Comparison of ENCODE assay signal across 8 mouse cellular contexts in genomic region chr15:85610618-85611218, GRCm38 (mm10). TPM values are rescaled to one million over a fixed set of nuclear protein-coding genes. Genes with fewer than 3 reads are reported as not detected.
DNase-seq lines count a peak whose midpoint lies in the region; ATAC-seq and TF ChIP-seq lines count a peak whose summit lies in the region.

No protein-coding gene starts in this region.

- no peak for TF ChIP-seq POLR2A in bone marrow, adult 2 months (IDR thresholded peaks at IDR 0.05; ENCODE audit: borderline replicate concordance, control insufficient read depth, low read depth, low read length)

- H3K27me3 ChIP-seq in embryonic facial prominence, embryonic 15.5 days: peaks cover 4% of the 10 kb centered on the region; the same call in 1 of the 2 replicates
- peaks cover 45% of the 10 kb centered on the region for H3K27me3 ChIP-seq in heart, embryonic 10.5 days (ENCODE audit: insufficient read depth, poor library complexity, severe bottlenecking)
- H3K27me3 ChIP-seq in kidney, embryonic 15.5 days: peaks cover 10% of the 10 kb centered on the region; the same call in 1 of the 2 replicates
- H3K27me3 ChIP-seq in liver, embryonic 12.5 days (replicated peaks): peaks cover 22% of the 10 kb centered on the region
- no peaks in the 10 kb centered on the region for H3K27me3 ChIP-seq in stomach, embryonic 15.5 days (replicated peaks)

- 0 out of 2 replicates have a peak overlapping the region, but pooled peaks have one; percentile 0 for H3K9ac ChIP-seq in embryonic facial prominence, embryonic 15.5 days
- 0 out of 2 replicates have a peak overlapping the region, but pooled peaks have one; percentile 18 for H3K9ac ChIP-seq in kidney, embryonic 15.5 days
- no peak overlapping the region for H3K9ac ChIP-seq in liver, embryonic 12.5 days
- H3K9ac ChIP-seq in stomach, embryonic 15.5 days: no peak overlapping the region

- DNase-seq in A20 (ENCODE audit: low read depth, low spot score): peak; percentile 66
- DNase-seq in heart, embryonic 10.5 days (ENCODE audit: low spot score): peak; percentile 86
- peak; percentile 65 for DNase-seq in neural tube, embryonic 10.5 days (ENCODE audit: extremely low spot score, low spot score)

- H3K4me2 ChIP-seq in embryonic facial prominence, embryonic 15.5 days (replicated peaks): no peak overlapping the region
- H3K4me2 ChIP-seq in kidney, embryonic 15.5 days: no peak overlapping the region
- H3K4me2 ChIP-seq in liver, embryonic 12.5 days: no peak overlapping the region
- H3K4me2 ChIP-seq in stomach, embryonic 15.5 days: no peak overlapping the region

- H3K27ac ChIP-seq in bone marrow, adult 2 months (ENCODE audit: control insufficient read depth, insufficient read depth, low read depth, low read length, poor library complexity): no peak overlapping the region
- H3K27ac ChIP-seq in embryonic facial prominence, embryonic 15.5 days (replicated peaks): peak overlapping the region; percentile 79
- peak overlapping the region; percentile 63; the same call in 1 of the 2 replicates for H3K27ac ChIP-seq in heart, embryonic 10.5 days
- H3K27ac ChIP-seq in kidney, embryonic 15.5 days: peak overlapping the region; percentile 89
- peak overlapping the region; percentile 23; the same call in 1 of the 2 replicates for H3K27ac ChIP-seq in liver, embryonic 12.5 days
- H3K27ac ChIP-seq in stomach, embryonic 15.5 days: peak overlapping the region; percentile 85

- H3K4me3 ChIP-seq in bone marrow, adult 2 months (replicated peaks; ENCODE audit: control insufficient read depth, low read depth, low read length): no peak overlapping the region
- no peak overlapping the region for H3K4me3 ChIP-seq in embryonic facial prominence, embryonic 15.5 days (replicated peaks)
- no peak overlapping the region for H3K4me3 ChIP-seq in heart, embryonic 10.5 days
- no peak overlapping the region for H3K4me3 ChIP-seq in kidney, embryonic 15.5 days (replicated peaks)
- no peak overlapping the region for H3K4me3 ChIP-seq in liver, embryonic 12.5 days
- no peak overlapping the region for H3K4me3 ChIP-seq in stomach, embryonic 15.5 days (replicated peaks)

- 4% methylated on average over 8 of the region's 8 CpGs for WGBS in bone marrow, adult 2 months
- 44% methylated on average over 8 of the region's 8 CpGs for WGBS in embryonic facial prominence, embryonic 15.5 days
- WGBS in heart, embryonic 10.5 days: 63% methylated on average over 8 of the region's 8 CpGs
- 10% methylated on average over 8 of the region's 8 CpGs for WGBS in kidney, embryonic 15.5 days
- WGBS in liver, embryonic 12.5 days (ENCODE audit: insufficient replicate concordance): 51% methylated on average over 8 of the region's 8 CpGs
- WGBS in stomach, embryonic 15.5 days: 21% methylated on average over 8 of the region's 8 CpGs

- H3K4me1 ChIP-seq in bone marrow, adult 2 months (ENCODE audit: control insufficient read depth, insufficient read depth, low read length): no peaks in the 10 kb centered on the region; the same call in 1 of the 2 replicates
- peaks cover 45% of the 10 kb centered on the region for H3K4me1 ChIP-seq in embryonic facial prominence, embryonic 15.5 days
- H3K4me1 ChIP-seq in heart, embryonic 10.5 days: peaks cover 30% of the 10 kb centered on the region
- peaks cover 60% of the 10 kb centered on the region for H3K4me1 ChIP-seq in kidney, embryonic 15.5 days
- 0 out of 2 replicates have a peak, but pooled peaks cover 7% of the 10 kb centered on the region for H3K4me1 ChIP-seq in liver, embryonic 12.5 days
- H3K4me1 ChIP-seq in stomach, embryonic 15.5 days: peaks cover 30% of the 10 kb centered on the region

- no peaks in the 10 kb centered on the region for H3K9me3 ChIP-seq in embryonic facial prominence, embryonic 15.5 days (replicated peaks)
- peaks cover 3% of the 10 kb centered on the region; the same call in 1 of the 2 replicates for H3K9me3 ChIP-seq in heart, embryonic 10.5 days
- H3K9me3 ChIP-seq in kidney, embryonic 15.5 days (replicated peaks): no peaks in the 10 kb centered on the region
- H3K9me3 ChIP-seq in liver, embryonic 12.5 days (replicated peaks): 0 out of 2 replicates have a peak, but pooled peaks cover 3% of the 10 kb centered on the region
- no peaks in the 10 kb centered on the region for H3K9me3 ChIP-seq in stomach, embryonic 15.5 days

- peak; percentile 98 for TF ChIP-seq CTCF in bone marrow, adult 2 months (IDR thresholded peaks at IDR 0.05; ENCODE audit: control insufficient read depth, insufficient read depth, low read length)

- ATAC-seq in embryonic facial prominence, embryonic 15.5 days (ENCODE audit: insufficient number of reproducible peaks, low FRiP score, low TSS enrichment, low read depth): peak; percentile 81
- peak; percentile 91 for ATAC-seq in kidney, embryonic 15.5 days (replicated peaks; ENCODE audit: low FRiP score)
- no peak for ATAC-seq in liver, embryonic 12.5 days
- peak; percentile 81 for ATAC-seq in stomach, embryonic 15.5 days (ENCODE audit: insufficient read depth, low FRiP score, low read depth)

- no peaks in the 10 kb centered on the region for H3K36me3 ChIP-seq in embryonic facial prominence, embryonic 15.5 days
- no peaks in the 10 kb centered on the region for H3K36me3 ChIP-seq in heart, embryonic 10.5 days
- no peaks in the 10 kb centered on the region for H3K36me3 ChIP-seq in kidney, embryonic 15.5 days
- no peaks in the 10 kb centered on the region for H3K36me3 ChIP-seq in liver, embryonic 12.5 days
- no peaks in the 10 kb centered on the region for H3K36me3 ChIP-seq in stomach, embryonic 15.5 days

RNA-seq across cellular contexts. Expression of gene Wnt7b, which starts 28.4 kb away (rescaled TPM):
- not detected in 2 replicates for polyA plus RNA-seq in bone marrow, adult 2 months (2011; ENCODE audit: insufficient read depth, insufficient read length, low replicate concordance, missing spikeins)
- 36.0 and 40.9 TPM in 2 replicates for polyA plus RNA-seq in embryonic facial prominence, embryonic 15.5 days (2015; fragmentation: Nextera tagmentation; extraction: Ambion mirVana)
- 0.97 and 4.3 TPM in 2 replicates for polyA plus RNA-seq in heart, embryonic 10.5 days (2016; fragmentation: Nextera tagmentation; extraction: Ambion mirVana)
- polyA plus RNA-seq in kidney, embryonic 15.5 days (2015; fragmentation: Nextera tagmentation; extraction: Ambion mirVana): 16.3 and 16.8 TPM in 2 replicates
- 0.38 and 0.56 TPM in 2 replicates for polyA plus RNA-seq in liver, embryonic 12.5 days (2016; fragmentation: Nextera tagmentation; extraction: Ambion mirVana)
- 3.7 and 3.8 TPM in 2 replicates for polyA plus RNA-seq in stomach, embryonic 15.5 days (2015; fragmentation: Nextera tagmentation; extraction: Ambion mirVana)

Comparison
In these comparisons a context has a peak if more than half of its experiments do, and no peak if none do; other contexts are left out.
1. H3K9ac ChIP-seq: peak in embryonic facial prominence, embryonic 15.5 days (single experiment) and kidney, embryonic 15.5 days (single experiment); none in liver, embryonic 12.5 days (single experiment) and stomach, embryonic 15.5 days (single experiment).
2. Peak in every context shown above with its lines, with median percentiles within 50 percentile points of each other: DNase-seq.